Mouse (Mus musculus) testis, adult 2 months (tissue): Measurements from ENCODE around the gene Antxrl.

Source experiments
- CTCF ChIP-seq: fragments of 200-500 bp; IDR thresholded peaks from 2 replicates; pipeline ENCODE4 v1.5.1; 2012; ENCODE audit warnings: low read depth, mild to moderate bottlenecking, inconsistent platforms, low read length, moderate library complexity; ENCODE audit not compliant: control insufficient read depth, insufficient read depth, insufficient replicate concordance
- POLR2A ChIP-seq: fragments of 200-500 bp; IDR thresholded peaks from 2 replicates; pipeline ENCODE4 v1.6.1; 2012; ENCODE audit warnings: low read depth, mild to moderate bottlenecking, inconsistent platforms, low read length, moderate library complexity; ENCODE audit not compliant: control insufficient read depth

- TF ChIP-seq CTCF (no peak), POLR2A (no peak)
Observed at GRCm38 (mm10) chr14:34092856-34093255, 40.3 kb downstream of the Antxrl start.
